Mouse (Mus musculus) limb, embryonic 11.5 days (tissue): ENCODE measurements at regions not wholly inside any gene's neighbourhood (a gene's known extent, or its start where the extent isn't known, plus 50 kb on each side); places are given as distances from the start of the nearest gene placed in this dataset.

ENCODE experiments used
- ATAC-seq: fragments of 200-750 bp; cut with Nextera tagmentation; 2 replicates; pipeline ENCODE4 v1.8.0; 2017; ENCODE audit warnings: low read depth; ENCODE audit not compliant: insufficient number of reproducible peaks, low FRiP score, low TSS enrichment
- DNase-seq: peaks from one replicate; pipeline ENCODE4 v3.0.0-alpha.2; 2015; ENCODE audit warnings: low spot score
- H3K27ac ChIP-seq: fragments of 300-500 bp; sonication (generic); replicated peaks from 2 replicates; pipeline ENCODE4 v1.5.1; 2014; ENCODE audit warnings: low read depth, mild to moderate bottlenecking, low read length
- H3K27me3 ChIP-seq: fragments of 300-500 bp; sonication (generic); 2 replicates; pipeline ENCODE4 v1.6.1; 2014; ENCODE audit warnings: mild to moderate bottlenecking, low read length, mixed read lengths; ENCODE audit not compliant: control insufficient read depth, insufficient read depth
- H3K36me3 ChIP-seq: fragments of 300-500 bp; sonication (generic); 2 replicates; pipeline ENCODE4 v1.6.1; 2014; ENCODE audit warnings: mild to moderate bottlenecking, low read length, moderate library complexity, mixed read lengths; ENCODE audit not compliant: control insufficient read depth, insufficient read depth
- H3K4me1 ChIP-seq: fragments of 300-500 bp; sonication (generic); 2 replicates; pipeline ENCODE4 v1.6.1; 2014; ENCODE audit warnings: low read length, mixed read lengths; ENCODE audit not compliant: control insufficient read depth, insufficient read depth
- H3K4me2 ChIP-seq: fragments of 300-500 bp; sonication (generic); 2 replicates; pipeline ENCODE4 v1.6.1; 2014; ENCODE audit warnings: low read depth, mild to moderate bottlenecking, moderate library complexity; ENCODE audit not compliant: severe bottlenecking
- H3K4me3 ChIP-seq: fragments of 300-500 bp; sonication (generic); 2 replicates; pipeline ENCODE4 v1.5.1; 2014; ENCODE audit warnings: low read depth, low read length
- H3K9ac ChIP-seq: fragments of 300-500 bp; sonication (generic); 2 replicates; pipeline ENCODE4 v1.6.1; 2014; ENCODE audit warnings: mild to moderate bottlenecking, low read length
- H3K9me3 ChIP-seq: fragments of 300-500 bp; sonication (generic); 2 replicates; pipeline ENCODE4 v1.6.1; 2016; ENCODE audit warnings: low read length; ENCODE audit not compliant: control insufficient read depth
- WGBS: fragments of 180-500 bp; shearing (Covaris S2); extraction: QIAGEN DNeasy Blood & Tissue Kit; methylation state at CpG from one replicate; pipeline ENCODE4 v1.1.7; 2014; 5-methylcytosine and 5-hydroxymethylcytosine counted together

GRCm38 (mm10) chr5:12937052-12937451, 188.2 kb upstream of the Sema3a start:
- Histone ChIP-seq H3K9ac (no peak overlapping the region), H3K4me1 (no peaks in the 10 kb centered on the region), H3K4me2 (no peak overlapping the region), H3K36me3 (no peaks in the 10 kb centered on the region), H3K9me3 (no peaks in the 10 kb centered on the region), H3K4me3 (no peak overlapping the region), H3K27me3 (no peaks in the 10 kb centered on the region), H3K27ac (no peak overlapping the region)
- WGBS = 76% methylated on average over 5 of the region's 5 CpGs
- ATAC-seq (no peak), DNase-seq (no peak)

- Histone ChIP-seq H3K27me3 (no peaks in the 10 kb centered on the region), H3K4me3 (no peak overlapping the region), H3K9ac (no peak overlapping the region), H3K36me3 (no peaks in the 10 kb centered on the region), H3K27ac (no peak overlapping the region), H3K4me1 (no peaks in the 10 kb centered on the region), H3K4me2 (no peak overlapping the region), H3K9me3 (no peaks in the 10 kb centered on the region)
- WGBS = 88% methylated on average over 2 of the region's 2 CpGs
- DNase-seq (no peak), ATAC-seq (no peak)
These were observed 186.9 kb upstream of the Sema3a start for GRCm38 (mm10) chr5:12938162-12938852.

- Histone ChIP-seq H3K27me3 (no peaks in the 10 kb centered on the region), H3K9me3 (no peaks in the 10 kb centered on the region), H3K4me1 (peaks cover 5% of the 10 kb centered on the region; the same call in 1 of the 2 replicates), H3K27ac (no peak overlapping the region), H3K4me2 (no peak overlapping the region), H3K9ac (no peak overlapping the region), H3K36me3 (no peaks in the 10 kb centered on the region), H3K4me3 (no peak overlapping the region)
- no peak for ATAC-seq
- 75% methylated on average over 5 of the region's 5 CpGs for WGBS
- no peak for DNase-seq
These were observed 180.7 kb upstream of the Sema3a start for GRCm38 (mm10) chr5:12944554-12944953.

GRCm38 (mm10) chr5:12948472-12948871, 176.7 kb upstream of the Sema3a start:
- no peak overlapping the region for H3K4me2 ChIP-seq
- H3K4me1 ChIP-seq = peaks cover 5% of the 10 kb centered on the region; the same call in 1 of the 2 replicates
- H3K9ac ChIP-seq = no peak overlapping the region
- no peak for ATAC-seq
- DNase-seq = no peak
- 63% methylated on average over 2 of the region's 2 CpGs for WGBS
- H3K27me3 ChIP-seq = no peaks in the 10 kb centered on the region
- H3K36me3 ChIP-seq = no peaks in the 10 kb centered on the region
- no peaks in the 10 kb centered on the region for H3K9me3 ChIP-seq
- no peak overlapping the region for H3K27ac ChIP-seq
- H3K4me3 ChIP-seq = no peak overlapping the region

GRCm38 (mm10) chr5:12970987-12971386, 154.2 kb upstream of the Sema3a start:
- 54% methylated on average over 5 of the region's 5 CpGs for WGBS
- H3K4me2 ChIP-seq = no peak overlapping the region
- no peaks in the 10 kb centered on the region for H3K4me1 ChIP-seq
- DNase-seq (no peak), ATAC-seq (no peak)
- no peaks in the 10 kb centered on the region for H3K36me3 ChIP-seq
- no peak overlapping the region for H3K27ac ChIP-seq
- H3K9ac ChIP-seq = no peak overlapping the region
- no peaks in the 10 kb centered on the region for H3K9me3 ChIP-seq
- H3K4me3 ChIP-seq = no peak overlapping the region
- H3K27me3 ChIP-seq = no peaks in the 10 kb centered on the region

- Histone ChIP-seq H3K27me3 (no peaks in the 10 kb centered on the region), H3K9me3 (no peaks in the 10 kb centered on the region), H3K4me1 (no peaks in the 10 kb centered on the region), H3K4me3 (no peak overlapping the region), H3K9ac (no peak overlapping the region), H3K4me2 (no peak overlapping the region), H3K36me3 (no peaks in the 10 kb centered on the region), H3K27ac (no peak overlapping the region)
- ATAC-seq = no peak
- no peak for DNase-seq
- 69% methylated on average over 3 of the region's 3 CpGs for WGBS
These were observed 151.5 kb upstream of the Sema3a start for GRCm38 (mm10) chr5:12973701-12974100.

- H3K27ac ChIP-seq = no peak overlapping the region
- no peak for DNase-seq
- no peak overlapping the region for H3K4me3 ChIP-seq
- ATAC-seq = no peak
- no peak overlapping the region for H3K9ac ChIP-seq
- no peak overlapping the region for H3K4me2 ChIP-seq
- H3K36me3 ChIP-seq = no peaks in the 10 kb centered on the region
- 85% methylated on average over 8 of the region's 8 CpGs for WGBS
- no peaks in the 10 kb centered on the region for H3K4me1 ChIP-seq
- no peaks in the 10 kb centered on the region for H3K9me3 ChIP-seq
- no peaks in the 10 kb centered on the region for H3K27me3 ChIP-seq
These were observed 149.0 kb upstream of the Sema3a start for GRCm38 (mm10) chr5:12976015-12976742.

- Histone ChIP-seq H3K9me3 (no peaks in the 10 kb centered on the region), H3K9ac (no peak overlapping the region), H3K27me3 (no peaks in the 10 kb centered on the region), H3K27ac (no peak overlapping the region), H3K4me1 (no peaks in the 10 kb centered on the region), H3K36me3 (no peaks in the 10 kb centered on the region), H3K4me3 (no peak overlapping the region), H3K4me2 (no peak overlapping the region)
- DNase-seq (no peak), ATAC-seq (no peak)
- 88% methylated on average over 2 of the region's 2 CpGs for WGBS
These were observed 147.3 kb upstream of the Sema3a start for GRCm38 (mm10) chr5:12977875-12978274.
